Mouse (Mus musculus) stomach, postnatal 0 days (tissue): ENCODE measurements around the gene Klf11.

Experiments used
- CTCF ChIP-seq: IDR thresholded peaks from 2 replicates; pipeline ENCODE4 v1.5.1; 2016; ENCODE audit warnings: antibody characterized with exemption, low read depth, mild to moderate bottlenecking, moderate library complexity
- EP300 ChIP-seq: optimal IDR thresholded peaks from 2 replicates; pipeline ENCODE3; 2016; ENCODE audit warnings: antibody characterized with exemption

DNA sequence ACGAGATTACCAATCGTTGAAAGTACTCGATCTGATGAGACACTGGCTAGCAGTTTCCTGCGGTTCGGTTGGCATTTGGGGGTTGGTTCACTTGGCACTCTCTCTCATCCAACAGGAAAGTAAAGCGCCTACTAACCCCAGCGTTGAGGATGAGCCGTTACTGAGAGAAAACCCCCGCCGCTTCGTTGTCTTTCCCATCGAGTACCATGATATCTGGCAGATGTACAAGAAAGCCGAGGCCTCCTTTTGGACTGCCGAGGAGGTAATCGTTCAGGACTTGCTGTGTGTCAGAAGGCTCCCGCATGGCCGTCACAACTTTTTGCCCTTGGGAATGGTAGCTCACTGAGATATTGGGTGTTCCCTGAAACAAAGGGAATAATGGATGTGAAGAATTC, 57.7 kb downstream of the Klf11 start:
- no peak for TF ChIP-seq CTCF
- TF ChIP-seq EP300: no peak
